Mouse (Mus musculus): ENCODE results near the gene Cst3.

The Cst3 gene

DNA sequence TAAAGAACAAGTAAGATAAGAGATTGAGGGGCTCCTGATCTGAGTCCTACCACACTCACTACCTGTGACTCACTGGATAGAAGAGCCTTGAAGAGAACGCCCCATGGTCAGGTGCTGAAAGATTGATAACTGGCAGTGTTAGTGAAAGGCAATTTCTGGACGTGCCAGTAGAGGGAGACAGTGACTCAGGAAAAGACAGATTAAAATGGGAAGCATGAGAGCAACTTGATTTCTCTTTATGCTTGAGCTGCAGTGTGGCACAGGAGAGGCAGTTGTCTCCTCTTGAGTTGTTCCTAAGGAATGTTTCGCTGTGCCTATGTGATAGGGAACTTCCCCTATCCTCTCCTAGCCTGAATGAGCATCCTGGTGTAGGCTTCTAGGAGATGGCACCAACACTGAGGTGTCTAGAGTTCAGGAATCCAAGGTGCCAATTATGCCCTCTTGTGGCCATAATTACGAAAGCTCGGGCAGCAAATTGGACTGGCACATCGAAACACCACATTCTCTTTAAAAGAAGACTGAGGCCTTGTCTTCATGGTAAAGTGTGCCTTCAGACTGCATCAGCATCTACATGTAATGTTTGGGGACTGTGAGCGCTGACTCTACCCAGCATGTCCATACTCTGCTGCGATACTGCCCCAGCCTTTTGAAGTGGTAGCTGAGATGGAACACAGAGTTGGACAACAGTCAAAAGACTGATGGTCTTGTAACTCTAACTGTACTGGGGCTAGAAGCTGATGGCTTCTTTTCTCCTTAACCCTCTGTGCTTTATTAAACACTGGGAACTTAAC lies 24.2 kb downstream of the Cst3 start:
- DNase-seq, result peak; percentile 88

DNA sequence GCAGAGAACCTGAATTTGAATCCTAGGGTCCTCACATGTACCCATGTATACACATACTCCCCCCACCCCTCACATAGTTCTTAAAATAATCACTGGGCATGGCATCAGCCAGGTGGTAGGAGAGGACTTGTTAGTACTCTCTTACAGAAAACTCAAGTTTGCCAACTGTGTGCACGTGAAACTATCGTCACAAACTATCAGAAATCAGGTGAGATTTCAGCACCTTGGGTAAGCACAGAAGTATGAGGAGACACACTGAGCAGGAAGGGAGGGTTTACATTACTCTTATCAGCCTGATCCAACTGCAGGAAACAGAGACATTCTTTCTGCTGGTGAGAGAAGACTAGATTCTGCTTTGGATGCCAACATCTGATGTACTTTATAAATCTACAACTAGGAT lies 36.3 kb downstream of the Cst3 start:
- no peak for DNase-seq

DNA sequence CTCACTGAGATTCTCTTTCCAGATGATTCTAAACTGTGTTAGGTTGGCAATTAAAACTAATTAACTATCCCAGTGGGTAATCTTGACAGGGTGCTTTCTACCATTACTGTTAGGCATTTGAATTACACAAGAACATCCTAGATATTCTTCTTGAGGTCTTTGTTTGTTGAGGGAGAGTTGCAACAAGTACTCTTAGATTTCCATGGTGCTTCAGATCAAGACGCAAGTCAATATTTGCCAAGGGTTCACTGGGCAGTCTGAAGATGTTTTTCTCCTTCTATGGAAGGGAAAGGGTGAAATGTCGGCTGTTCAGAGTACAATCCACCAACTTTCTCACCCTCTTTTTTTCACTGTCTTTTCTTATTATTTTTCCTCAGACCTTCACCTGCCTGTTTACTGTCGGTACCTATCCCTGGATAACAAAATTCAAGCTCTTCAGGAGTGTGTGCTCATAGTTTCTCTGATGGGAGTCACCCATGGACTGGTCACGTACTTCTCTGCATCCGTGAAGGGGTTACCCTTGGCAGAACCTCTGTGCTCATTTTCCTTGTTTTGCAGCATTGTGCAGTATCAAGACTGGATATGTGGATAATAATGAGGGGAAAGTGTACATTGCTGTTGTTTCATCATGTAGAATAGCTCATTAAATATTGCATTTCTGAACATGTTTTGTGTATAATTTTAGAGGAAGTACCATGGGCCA lies 37.3 kb downstream of the Cst3 start:
- no peak for DNase-seq

DNA sequence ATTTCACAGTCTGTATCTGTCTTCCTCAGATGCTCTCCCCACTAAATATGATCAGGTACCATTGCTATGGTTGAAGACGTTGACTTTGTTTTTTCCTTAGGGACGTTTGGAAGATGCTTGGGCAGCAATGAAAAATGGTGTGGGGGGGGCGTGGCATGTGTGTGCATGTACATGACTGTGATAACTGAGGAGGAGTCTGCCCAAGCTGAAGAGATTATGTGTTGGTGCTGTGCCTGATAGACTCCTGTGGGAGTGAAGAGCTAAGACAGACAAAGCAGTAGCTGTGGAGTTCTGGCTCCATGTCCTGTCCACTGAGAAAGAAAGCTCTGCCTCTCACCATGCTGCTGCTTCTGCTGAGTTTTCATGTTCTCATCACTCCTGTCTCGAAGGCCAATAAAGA lies 40.6 kb downstream of the Cst3 start, which contains the start of gene Cst9:
TSS of gene Cst9 (plus strand) at position 236 of the 400 bp plus-strand sequence.
- DNase-seq, result no peak

DNA sequence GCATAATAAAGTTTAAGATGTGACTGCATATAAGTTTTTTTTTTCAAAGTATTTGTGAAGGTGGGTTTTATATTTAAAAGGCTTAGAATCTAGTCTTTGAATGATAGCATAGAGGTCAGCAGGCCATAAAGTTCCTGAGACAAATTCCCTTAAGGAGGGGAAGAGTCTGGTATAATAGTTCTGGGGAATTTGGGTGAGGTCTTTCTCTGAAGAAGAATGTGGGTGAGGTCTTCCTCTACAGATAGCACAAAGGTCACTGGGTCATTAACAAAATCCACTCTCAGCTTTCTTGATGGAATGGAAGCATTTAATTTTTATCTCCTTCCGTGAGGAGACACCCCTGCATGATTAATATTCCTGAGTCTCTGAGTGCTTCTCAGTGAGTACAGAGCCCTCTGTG lies 49.5 kb downstream of the Cst3 start:
- no peak for DNase-seq
